Comparison of ENCODE assay signal across 24 mouse cellular contexts in genomic region chr15:86433378-86433777, GRCm38 (mm10).
DNase-seq lines count a peak whose midpoint lies in the region; ATAC-seq lines count a peak whose summit lies in the region.
"Had no signal": no experiment of that assay in that cellular context is flagged by ENCODE, and none has a peak within 500 bp of the region (broad histone marks: within the 10 kb centered on the region; RNA-seq: fewer than 3 reads in every experiment).

No protein-coding gene starts in this region.

- 53% methylated on average over 8 of the region's 8 CpGs for WGBS in hindbrain, embryonic 14.5 days
- WGBS in hindbrain, embryonic 11.5 days, result 83% methylated on average over 8 of the region's 8 CpGs
- WGBS in neural tube, embryonic 12.5 days, result 62% methylated on average over 8 of the region's 8 CpGs
- WGBS in neural tube, embryonic 15.5 days, result 48% methylated on average over 8 of the region's 8 CpGs

- H3K36me3 ChIP-seq in hindbrain, embryonic 14.5 days (replicated peaks; ENCODE audit: control insufficient read depth, insufficient read depth), result no peaks in the 10 kb centered on the region
- no peaks in the 10 kb centered on the region for H3K36me3 ChIP-seq in hindbrain, embryonic 11.5 days (ENCODE audit: control insufficient read depth, insufficient read depth, low read length)
- H3K36me3 ChIP-seq in neural tube, embryonic 12.5 days, result no peaks in the 10 kb centered on the region
- H3K36me3 ChIP-seq in neural tube, embryonic 15.5 days, result no peaks in the 10 kb centered on the region
- H3K36me3 ChIP-seq: heart, embryonic 12.5 days; lung, embryonic 15.5 days; midbrain, embryonic 12.5 days; stomach, embryonic 15.5 days had no signal

- H3K4me2 ChIP-seq in hindbrain, embryonic 14.5 days (replicated peaks), result no peak overlapping the region
- no peak overlapping the region for H3K4me2 ChIP-seq in hindbrain, embryonic 11.5 days (replicated peaks; ENCODE audit: low read depth, low read length)
- no peak overlapping the region for H3K4me2 ChIP-seq in neural tube, embryonic 12.5 days (replicated peaks)
- H3K4me2 ChIP-seq in neural tube, embryonic 15.5 days, result no peak overlapping the region
- H3K4me2 ChIP-seq: heart, embryonic 12.5 days; liver, embryonic 11.5 days; lung, embryonic 15.5 days; midbrain, embryonic 12.5 days; stomach, embryonic 15.5 days had no signal

- no peaks in the 10 kb centered on the region for H3K27me3 ChIP-seq in hindbrain, embryonic 14.5 days (ENCODE audit: control insufficient read depth, insufficient read depth, low read length)
- no peaks in the 10 kb centered on the region for H3K27me3 ChIP-seq in hindbrain, embryonic 11.5 days (ENCODE audit: control insufficient read depth, insufficient read depth, low read length)
- no peaks in the 10 kb centered on the region for H3K27me3 ChIP-seq in neural tube, embryonic 12.5 days (replicated peaks)
- H3K27me3 ChIP-seq in neural tube, embryonic 15.5 days (replicated peaks), result no peaks in the 10 kb centered on the region
- H3K27me3 ChIP-seq: lung, embryonic 15.5 days; midbrain, embryonic 12.5 days; stomach, embryonic 15.5 days had no signal

- H3K4me1 ChIP-seq in hindbrain, embryonic 14.5 days (replicated peaks; ENCODE audit: control insufficient read depth, insufficient read depth, low read length), result peaks cover 24% of the 10 kb centered on the region; the same call in 1 of the 2 replicates
- H3K4me1 ChIP-seq in hindbrain, embryonic 11.5 days (replicated peaks; ENCODE audit: control insufficient read depth, insufficient read depth, low read length), result no peaks in the 10 kb centered on the region
- H3K4me1 ChIP-seq in neural tube, embryonic 12.5 days, result peaks cover 16% of the 10 kb centered on the region
- 0 out of 2 replicates have a peak, but pooled peaks cover 4% of the 10 kb centered on the region for H3K4me1 ChIP-seq in neural tube, embryonic 15.5 days
- H3K4me1 ChIP-seq: heart, embryonic 12.5 days; lung, embryonic 15.5 days; stomach, embryonic 15.5 days had no signal

- no peak overlapping the region for H3K4me3 ChIP-seq in hindbrain, embryonic 14.5 days (replicated peaks; ENCODE audit: low read length)
- H3K4me3 ChIP-seq in hindbrain, embryonic 11.5 days (ENCODE audit: low read depth, low read length), result no peak overlapping the region
- no peak overlapping the region for H3K4me3 ChIP-seq in neural tube, embryonic 12.5 days
- H3K4me3 ChIP-seq in neural tube, embryonic 15.5 days (replicated peaks), result no peak overlapping the region
- H3K4me3 ChIP-seq: erythroblast, embryonic 14.5 days; heart, embryonic 12.5 days; lung, embryonic 15.5 days; midbrain, embryonic 12.5 days; stomach, embryonic 15.5 days had no signal

- H3K27ac ChIP-seq in hindbrain, embryonic 14.5 days, result peak overlapping the region; percentile 21; the same call in 1 of the 2 replicates
- no peak overlapping the region for H3K27ac ChIP-seq in hindbrain, embryonic 11.5 days (ENCODE audit: low read depth, low read length)
- peak overlapping the region; percentile 28; the same call in 1 of the 2 replicates for H3K27ac ChIP-seq in neural tube, embryonic 12.5 days
- H3K27ac ChIP-seq in neural tube, embryonic 15.5 days (replicated peaks), result peak overlapping the region; percentile 18; the same call in 1 of the 2 replicates
- H3K27ac ChIP-seq: kidney, postnatal 0 days; lung, embryonic 15.5 days; midbrain, embryonic 12.5 days; stomach, embryonic 15.5 days had no signal

- no peaks in the 10 kb centered on the region for H3K9me3 ChIP-seq in hindbrain, embryonic 14.5 days (ENCODE audit: control insufficient read depth, low read length)
- H3K9me3 ChIP-seq in hindbrain, embryonic 11.5 days (ENCODE audit: control insufficient read depth, low read length), result no peaks in the 10 kb centered on the region
- H3K9me3 ChIP-seq in neural tube, embryonic 12.5 days, result no peaks in the 10 kb centered on the region
- H3K9me3 ChIP-seq in neural tube, embryonic 15.5 days (replicated peaks), result no peaks in the 10 kb centered on the region
- H3K9me3 ChIP-seq: heart, embryonic 12.5 days; lung, embryonic 15.5 days; midbrain, embryonic 12.5 days; stomach, embryonic 15.5 days had no signal

- no peak for ATAC-seq in hindbrain, embryonic 14.5 days (ENCODE audit: low FRiP score)
- no peak for ATAC-seq in hindbrain, embryonic 11.5 days (ENCODE audit: low FRiP score)
- ATAC-seq in neural tube, embryonic 12.5 days (ENCODE audit: low FRiP score, low read depth), result no peak
- ATAC-seq in neural tube, embryonic 15.5 days (ENCODE audit: low FRiP score), result no peak
- ATAC-seq: activated CD4-positive, CD25-positive, alpha-beta regulatory T cell, adult 4 months; forebrain, postnatal 0 days had no signal

- DNase-seq in hindbrain, embryonic 14.5 days (ENCODE audit: low spot score), result no peak
- no peak for DNase-seq in hindbrain, embryonic 11.5 days (ENCODE audit: low spot score)
- peak; percentile 15 for DNase-seq in kidney, postnatal 14 days
- DNase-seq in kidney, postnatal 10 days, result no peak
- DNase-seq in neural tube, embryonic 10.5 days (ENCODE audit: extremely low spot score, low spot score), result no peak
- DNase-seq in ovary, adult 18-20 months (ENCODE audit: low spot score), result no peak
- DNase-seq: adrenal gland, postnatal 36 days; B cell, adult 2 months; cerebellum, adult 2 months; cerebellum, postnatal 14 days; forebrain, postnatal 0 days; gastrocnemius, postnatal 10 days; heart, adult 18-20 months; right cerebral cortex, postnatal 25 days had no signal

- H3K9ac ChIP-seq in hindbrain, embryonic 14.5 days, result no peak overlapping the region
- H3K9ac ChIP-seq in hindbrain, embryonic 11.5 days (ENCODE audit: low read depth, low read length), result no peak overlapping the region
- H3K9ac ChIP-seq in neural tube, embryonic 12.5 days, result no peak overlapping the region
- no peak overlapping the region for H3K9ac ChIP-seq in neural tube, embryonic 15.5 days (replicated peaks)
- H3K9ac ChIP-seq: forebrain, postnatal 0 days; heart, embryonic 12.5 days; lung, embryonic 15.5 days; midbrain, embryonic 12.5 days; stomach, embryonic 15.5 days had no signal
